Mouse (Mus musculus): ENCODE results near the gene Prima1.

GRCm38 (mm10) chr12:103157129-103157910 is 84.6 kb downstream of the Prima1 start:
- no peak for TF ChIP-seq CTCF (IDR thresholded peaks at IDR 0.05; ENCODE audit: low read depth, low read length)
- no peak for TF ChIP-seq POLR2A (IDR thresholded peaks at IDR 0.05; ENCODE audit: borderline replicate concordance, low read depth, low read length)
